Mouse (Mus musculus): ENCODE measurements around the gene Esrrg.

Gene Esrrg

GRCm38 (mm10) chr1:188006820-188007491 lies 398.4 kb downstream of the Esrrg start:
- no peak for DNase-seq

DNA sequence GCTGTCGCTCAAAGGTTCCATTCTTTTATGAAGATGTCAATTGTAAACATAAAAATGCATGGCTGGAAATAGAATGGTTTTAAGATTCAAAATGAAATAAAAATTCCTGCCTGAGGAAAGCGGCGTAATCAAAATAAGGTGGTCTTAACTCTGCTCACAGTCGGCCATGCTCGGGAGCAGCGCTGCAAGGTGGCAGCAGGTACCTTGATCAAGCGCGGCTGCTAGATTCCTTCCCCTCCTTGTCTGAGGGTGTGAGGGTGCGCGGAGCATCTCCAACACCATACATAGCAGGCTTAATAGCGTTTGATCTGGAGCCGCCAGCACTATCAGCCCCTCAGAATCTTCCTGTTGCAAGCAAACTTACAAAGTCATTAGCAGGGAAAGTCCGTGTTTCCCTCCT lies 399.9 kb downstream of the Esrrg start:
- DNase-seq = no peak

GRCm38 (mm10) chr1:188009868-188010267 lies 401.3 kb downstream of the Esrrg start:
- no peak for DNase-seq

GRCm38 (mm10) chr1:188010860-188011259 lies 402.3 kb downstream of the Esrrg start:
- no peak for DNase-seq

DNA sequence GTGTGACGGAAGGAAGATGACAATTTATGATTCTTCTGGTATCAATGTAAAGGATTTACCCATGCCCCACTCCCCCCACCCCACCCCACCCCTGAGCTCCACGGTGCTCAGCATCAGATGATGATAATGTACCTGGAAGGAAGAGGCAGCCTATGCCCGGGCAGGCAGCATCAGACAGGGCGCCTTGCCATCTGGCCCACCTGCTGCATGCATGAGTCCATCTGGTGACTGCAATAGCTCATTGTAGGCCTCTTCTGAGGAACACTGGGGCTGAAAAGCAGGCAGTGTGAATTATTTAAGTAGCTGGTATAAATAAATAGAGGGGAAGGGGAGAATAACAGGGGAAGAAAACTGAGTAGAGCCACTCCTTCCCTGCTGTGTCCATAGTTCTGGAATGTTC lies 405.8 kb downstream of the Esrrg start:
- DNase-seq = no peak

DNA sequence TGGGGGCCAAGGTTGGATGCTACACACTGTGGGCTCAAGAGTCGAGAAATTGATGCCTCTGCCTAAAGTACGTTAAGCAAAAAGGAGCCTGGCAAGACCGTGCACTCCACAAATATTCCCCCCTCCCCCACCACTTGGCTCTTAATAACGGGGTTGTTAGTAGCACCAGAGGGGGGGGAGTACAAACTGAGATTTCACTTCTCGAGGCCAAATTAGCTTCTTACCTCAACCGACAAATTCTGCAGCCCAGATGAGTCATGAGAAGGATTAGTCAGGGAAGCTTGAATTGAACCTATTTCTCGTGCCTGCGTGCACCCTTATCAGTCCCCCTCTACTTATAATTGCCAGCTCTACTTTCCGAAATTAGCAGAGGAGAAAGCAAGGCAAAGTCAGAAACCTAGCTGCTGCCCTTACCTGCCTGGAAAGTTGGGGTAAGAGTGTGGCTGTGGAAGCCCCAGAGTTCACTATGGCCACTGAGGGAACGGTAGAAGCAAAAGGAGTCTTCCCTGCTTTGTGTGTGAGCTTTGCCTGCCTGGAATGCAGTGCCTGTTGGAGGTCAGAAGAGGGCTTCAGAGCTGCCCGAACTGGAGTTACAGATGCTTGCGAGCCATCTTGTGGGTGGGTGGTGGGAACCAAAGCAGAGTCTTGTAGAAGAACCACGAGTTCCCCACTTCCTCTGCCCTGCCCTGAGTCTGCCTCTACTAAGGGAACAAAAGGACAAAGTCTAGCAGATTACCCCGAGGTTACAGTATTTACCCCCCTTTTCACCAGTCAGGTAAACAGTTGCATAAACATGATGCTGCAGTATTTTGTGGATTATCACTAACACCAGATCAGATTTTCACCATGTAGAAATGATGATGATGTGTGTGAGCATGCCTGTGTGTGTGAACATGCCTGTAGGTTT lies 409.6 kb downstream of the Esrrg start:
- no peak for DNase-seq

GRCm38 (mm10) chr1:188029205-188029604 lies 420.6 kb downstream of the Esrrg start:
- no peak for DNase-seq

DNA sequence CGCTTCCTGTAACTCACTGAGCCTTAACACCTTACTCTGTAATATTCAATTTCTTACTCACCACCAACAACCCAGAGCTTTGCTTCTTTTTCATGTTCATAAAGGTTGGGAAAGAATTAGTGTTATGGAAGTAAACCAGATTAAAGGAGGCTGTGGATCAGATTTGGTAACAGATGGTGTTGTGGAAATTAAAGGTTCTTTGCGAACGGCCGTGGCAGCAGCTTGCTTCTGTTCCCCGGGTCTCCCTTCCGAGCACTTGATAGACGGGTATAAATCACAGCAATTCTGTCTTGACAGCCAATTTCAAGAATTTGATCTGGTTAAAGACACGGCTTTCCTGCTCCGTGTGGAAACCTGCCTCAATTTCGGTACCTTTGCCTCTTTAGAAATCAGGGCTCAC lies 421.5 kb downstream of the Esrrg start:
- DNase-seq = no peak

DNA sequence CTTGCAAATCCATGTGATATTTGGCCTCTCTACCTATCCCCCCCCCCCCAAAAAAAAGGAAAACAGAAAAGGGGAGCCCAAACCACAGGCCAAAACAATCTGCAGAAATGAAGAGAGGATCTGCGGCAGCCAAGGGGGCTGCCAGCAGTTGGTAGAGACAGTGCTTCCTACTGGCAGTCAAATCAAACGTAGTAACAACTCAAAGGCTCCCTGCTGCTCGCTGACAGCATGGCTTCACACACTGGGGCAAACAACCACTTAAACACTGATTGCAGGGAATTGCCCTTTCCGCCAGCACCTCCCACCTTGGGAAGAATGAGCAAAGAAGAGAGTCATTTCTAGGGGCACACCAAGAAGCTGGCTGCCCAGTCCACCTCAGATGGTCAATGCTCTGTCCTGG lies 422.7 kb downstream of the Esrrg start:
- no peak for DNase-seq

GRCm38 (mm10) chr1:188035957-188036356 lies 427.4 kb downstream of the Esrrg start:
- no peak for DNase-seq

- no peak for DNase-seq
These were observed 438.1 kb downstream of the Esrrg start for GRCm38 (mm10) chr1:188046691-188047121.

DNA sequence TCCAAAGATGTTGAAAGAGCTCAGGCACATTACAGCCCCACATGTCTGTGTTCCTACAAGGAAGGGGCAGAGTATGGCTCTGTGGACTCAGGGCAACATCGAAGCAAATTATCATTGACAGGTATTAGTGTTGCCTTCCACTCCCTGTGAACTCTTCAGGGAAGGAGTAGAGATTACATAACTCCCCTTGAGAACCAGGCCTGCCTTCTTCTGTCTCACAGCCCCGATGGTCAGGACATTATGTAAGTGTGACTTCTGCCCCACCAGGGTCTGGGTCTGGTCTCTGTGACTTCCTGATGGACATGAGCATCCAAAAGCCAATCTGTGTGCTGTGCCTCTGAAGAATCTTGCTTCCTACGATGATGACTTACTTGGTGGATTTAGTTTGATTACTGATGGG lies 438.6 kb downstream of the Esrrg start:
- no peak for DNase-seq

- no peak for DNase-seq
These were observed 447.3 kb downstream of the Esrrg start for GRCm38 (mm10) chr1:188055888-188056287.

DNA sequence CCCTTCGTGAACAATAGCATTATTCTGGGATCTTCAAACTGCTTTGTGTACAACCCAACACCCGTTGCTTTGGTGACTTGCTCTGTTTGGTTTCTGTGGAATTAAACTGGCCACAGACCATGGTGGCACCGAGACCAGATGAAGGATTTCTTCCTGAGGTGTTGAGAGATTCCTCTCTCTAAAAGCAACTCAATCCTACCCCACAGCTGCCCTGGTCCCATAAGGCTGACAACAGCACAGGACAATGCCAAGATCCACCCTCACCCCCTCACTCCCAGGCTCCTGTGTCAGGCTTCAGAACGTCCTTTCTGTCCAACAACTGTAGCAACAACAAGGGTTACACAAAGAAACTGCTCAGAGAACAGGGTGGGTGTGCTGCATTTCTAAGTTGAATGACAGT lies 449.3 kb downstream of the Esrrg start:
- DNase-seq = no peak

- DNase-seq = no peak
These were observed 450.4 kb downstream of the Esrrg start for GRCm38 (mm10) chr1:188059006-188059405.

DNA sequence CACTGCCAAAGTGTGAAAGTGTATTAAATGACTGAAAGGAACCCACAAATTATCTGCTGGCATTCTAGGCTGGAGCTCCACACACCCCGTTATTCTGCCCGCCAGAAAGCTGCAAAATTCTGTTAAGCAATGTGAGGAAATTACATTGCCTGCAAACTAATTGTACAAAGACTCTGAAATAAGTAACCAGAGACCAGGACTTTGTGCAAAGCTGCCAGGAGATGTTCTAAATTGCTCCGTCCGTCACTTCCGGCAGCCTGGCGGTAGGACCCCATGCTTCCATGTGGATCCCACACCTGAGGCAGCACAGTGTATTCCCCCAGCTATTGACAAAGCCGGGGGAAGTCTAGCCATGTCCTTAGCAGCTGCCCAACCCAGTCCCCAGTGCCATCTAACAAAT lies 451.9 kb downstream of the Esrrg start:
- DNase-seq = no peak

GRCm38 (mm10) chr1:188068833-188069232 lies 460.2 kb downstream of the Esrrg start:
- DNase-seq = no peak

GRCm38 (mm10) chr1:188069849-188070248 lies 461.3 kb downstream of the Esrrg start:
- no peak for DNase-seq

- DNase-seq = no peak
These were observed 469.1 kb downstream of the Esrrg start for GRCm38 (mm10) chr1:188077561-188078195.

DNA sequence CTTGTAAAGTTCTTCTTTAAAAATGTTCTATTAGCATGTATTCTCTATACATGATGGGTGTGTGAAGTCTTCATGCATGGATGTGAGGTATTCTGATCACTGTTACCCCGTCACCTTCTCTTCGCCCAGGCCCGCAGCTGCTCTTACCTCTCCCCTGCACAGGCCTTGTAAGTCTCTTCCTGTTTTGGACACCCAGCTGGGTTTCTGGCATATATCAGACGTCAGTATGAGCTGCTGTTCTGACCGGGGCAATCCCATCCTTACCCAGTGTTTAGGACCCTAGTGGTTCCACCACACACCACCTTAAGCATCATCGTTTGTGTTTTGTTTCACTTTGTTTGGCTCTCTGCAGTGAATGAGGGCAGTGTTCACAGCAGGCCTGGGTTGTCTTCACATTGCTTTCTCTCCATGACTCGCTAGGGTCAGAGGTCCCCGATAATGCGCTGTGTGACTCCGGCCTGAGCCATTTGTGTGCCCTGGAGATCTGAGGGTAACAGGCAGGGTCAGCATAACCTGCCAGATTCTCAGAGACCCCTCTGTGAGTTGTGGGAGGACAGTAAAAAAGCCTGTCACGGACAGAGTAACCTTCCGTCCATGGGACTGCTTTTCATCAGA lies 471.8 kb downstream of the Esrrg start:
- no peak for DNase-seq

DNA sequence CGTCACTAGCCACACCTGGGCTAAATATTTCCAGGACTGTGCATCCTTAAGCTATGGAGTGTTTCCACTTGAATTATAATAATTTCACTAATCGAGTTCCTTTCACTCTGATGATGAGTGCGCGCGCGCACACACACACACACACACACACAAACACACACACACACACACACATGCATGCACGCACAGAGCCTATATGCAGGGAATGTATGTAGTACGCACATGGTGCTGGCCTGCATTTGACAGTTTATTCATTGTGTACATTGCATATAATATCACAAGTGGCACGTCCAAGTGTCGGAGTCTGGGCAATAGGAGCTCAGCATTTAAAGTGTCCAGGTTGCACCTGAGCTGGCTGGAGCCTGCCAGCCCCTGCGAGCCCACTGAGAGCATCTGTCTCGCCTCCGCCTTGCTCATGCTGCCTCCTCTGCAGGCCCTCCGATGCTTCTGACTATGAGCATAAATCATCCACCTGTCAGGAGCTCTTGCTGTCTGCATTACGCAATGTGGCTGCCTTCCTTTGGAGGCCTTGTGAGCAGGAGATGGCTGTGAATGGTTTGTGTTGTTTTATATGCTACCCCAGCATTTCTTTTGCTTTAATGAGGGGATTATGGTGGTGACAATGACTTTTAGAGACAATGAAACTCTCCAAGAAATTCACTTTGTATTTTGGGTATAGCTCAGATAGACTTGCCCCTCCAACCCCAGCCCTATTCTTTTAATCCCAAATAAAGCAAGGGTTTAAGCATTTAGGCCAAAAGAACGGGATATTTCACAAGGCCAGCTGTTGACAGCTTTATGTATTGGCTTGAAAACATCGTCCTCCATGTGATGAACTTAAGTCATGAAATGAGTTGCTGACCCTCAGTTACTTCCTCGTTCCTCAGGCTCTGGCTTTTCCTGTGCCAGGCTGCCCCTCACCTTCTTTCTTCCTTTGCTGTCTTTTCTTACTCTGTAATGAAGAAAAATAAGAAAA lies 474.4 kb downstream of the Esrrg start:
- DNase-seq = no peak
